Mouse (Mus musculus) G1E (cell line): ENCODE data around the gene Mlf2. TPM values are rescaled to one million over a fixed set of nuclear protein-coding genes. Genes with fewer than 3 reads are reported as not detected.

ENCODE experiments used
- ATAC-seq: 2 replicates; pipeline ENCODE4 v1.8.0; 2016; ENCODE audit warnings: mild to moderate bottlenecking; ENCODE audit not compliant: insufficient number of reproducible peaks, poor library complexity, low FRiP score, severe bottlenecking; ENCODE audit errors: extremely low read depth
- DNase-seq: peaks from one replicate; pipeline ENCODE4 v3.0.0; 2012; ENCODE audit warnings: low spot score
- H3K27me3 ChIP-seq: 2 replicates; pipeline ENCODE4 v1.6.1; 2012; ENCODE audit warnings: mild to moderate bottlenecking, low read length, inconsistent platforms; ENCODE audit not compliant: insufficient read depth
- H3K36me3 ChIP-seq: replicated peaks from 2 replicates; pipeline ENCODE3; 2012; ENCODE audit warnings: mild to moderate bottlenecking, inconsistent platforms
- H3K4me1 ChIP-seq: 2 replicates; pipeline ENCODE4 v1.6.1; 2012; ENCODE audit warnings: low read depth, low read length, inconsistent platforms, mixed read lengths; ENCODE audit not compliant: insufficient read depth
- H3K4me3 ChIP-seq: 2 replicates; pipeline ENCODE4 v1.5.1; 2012; ENCODE audit warnings: low read depth, mild to moderate bottlenecking, inconsistent platforms, low read length, moderate library complexity, mixed read lengths
- H3K9me3 ChIP-seq: replicated peaks from 2 replicates; pipeline ENCODE4 v1.6.1; 2012; ENCODE audit warnings: inconsistent platforms
- CTCF ChIP-seq: IDR thresholded peaks from 2 replicates; pipeline ENCODE4 v1.5.1; 2012; ENCODE audit warnings: low read depth, low read length, inconsistent platforms, mixed read lengths
- GATA1 ChIP-seq: IDR thresholded peaks from 2 replicates; pipeline ENCODE4 v1.6.1; 2012; ENCODE audit warnings: borderline replicate concordance, low read length, inconsistent platforms, mixed read lengths
- GATA2 ChIP-seq: IDR thresholded peaks from 2 replicates; pipeline ENCODE4 v1.6.1; 2012; ENCODE audit warnings: low read depth, low read length, inconsistent platforms, borderline replicate concordance
- POLR2AphosphoS5 ChIP-seq: IDR thresholded peaks from 2 replicates; pipeline ENCODE4 v1.6.1; 2012; ENCODE audit warnings: low read depth, low read length, inconsistent platforms; ENCODE audit not compliant: insufficient replicate concordance
- TAL1 ChIP-seq: conservative IDR thresholded peaks from 2 replicates; pipeline ENCODE4 v1.6.1; 2012; ENCODE audit warnings: low read depth, low read length, inconsistent platforms, mixed read lengths
- polyA plus RNA-seq: library from polyadenylated mRNA; stranded (reverse); fragments of >175 nt; gene quantifications from 2 replicates; pipeline ENCODE4 v1.2.3, GENCODE M21; 2012
- total RNA-seq, 2 experiments: library from RNA; stranded (forward) in 1 of 2; stranded (reverse) in 1 of 2; fragments of 200-1000 nt in 1 of 2; fragments of >200 nt in 1 of 2; fragmentation: Nextera tagmentation in 1 of 2; gene quantifications; 2 replicates each; pipeline ENCODE4 v1.2.3; 2014 to 2017

Mlf2 gene
- total and polyA plus RNA-seq, 3 experiments, result 86.5 to 269 (median 180) TPM

- DNase-seq (no peak), ATAC-seq (no peak)
- Histone ChIP-seq H3K4me3 (no peak overlapping the region), H3K27me3 (peaks cover 7% of the 10 kb centered on the region; the same call in 1 of the 2 replicates), H3K36me3 (peaks cover 14% of the 10 kb centered on the region), H3K9me3 (no peaks in the 10 kb centered on the region), H3K4me1 (peaks cover 5% of the 10 kb centered on the region; the same call in 1 of the 2 replicates)
- no peak for TF ChIP-seq GATA2
- no peak for TF ChIP-seq GATA1
Observed at GRCm38 (mm10) chr6:124943526-124943925, 12.3 kb downstream of the Mlf2 start.

- ATAC-seq, result no peak
- Histone ChIP-seq H3K9me3 (peaks cover 24% of the 10 kb centered on the region), H3K36me3 (peaks cover 66% of the 10 kb centered on the region), H3K4me1 (peaks cover 5% of the 10 kb centered on the region; the same call in 1 of the 2 replicates), H3K27me3 (no peaks in the 10 kb centered on the region), H3K4me3 (no peak overlapping the region)
- DNase-seq, result no peak
- TF ChIP-seq GATA1 (no peak), TAL1 (no peak), CTCF (no peak), GATA2 (no peak), POLR2AphosphoS5 (no peak)
Observed at GRCm38 (mm10) chr6:124953991-124954715, 23.0 kb downstream of the Mlf2 start.

GRCm38 (mm10) chr6:124955212-124955611, 24.0 kb downstream of the Mlf2 start:
- peaks cover 24% of the 10 kb centered on the region for H3K9me3 ChIP-seq
- ATAC-seq (no peak), DNase-seq (no peak)
- H3K27me3 ChIP-seq, result no peaks in the 10 kb centered on the region
- peaks cover 11% of the 10 kb centered on the region; the same call in 1 of the 2 replicates for H3K4me1 ChIP-seq
- no peak overlapping the region for H3K4me3 ChIP-seq
- TF ChIP-seq POLR2AphosphoS5 (no peak), TAL1 (no peak), CTCF (no peak)
- H3K36me3 ChIP-seq, result peaks cover 76% of the 10 kb centered on the region

- TF ChIP-seq TAL1, result no peak
- H3K27me3 ChIP-seq, result no peaks in the 10 kb centered on the region
- H3K9me3 ChIP-seq, result peaks cover 9% of the 10 kb centered on the region; the same call in 1 of the 2 replicates
- H3K4me3 ChIP-seq, result no peak overlapping the region
- no peak for DNase-seq
- peaks cover 99% of the 10 kb centered on the region for H3K36me3 ChIP-seq
- no peak for ATAC-seq
- peaks cover 34% of the 10 kb centered on the region for H3K4me1 ChIP-seq
Observed at GRCm38 (mm10) chr6:124958127-124958526, 26.9 kb downstream of the Mlf2 start.

GRCm38 (mm10) chr6:124959960-124960359, 28.8 kb downstream of the Mlf2 start:
- Histone ChIP-seq H3K9me3 (no peaks in the 10 kb centered on the region), H3K27me3 (no peaks in the 10 kb centered on the region), H3K4me3 (no peak overlapping the region), H3K36me3 (peaks cover 89% of the 10 kb centered on the region), H3K4me1 (peaks cover 47% of the 10 kb centered on the region)
- no peak for DNase-seq
- TF ChIP-seq TAL1 (no peak), CTCF (no peak), GATA2 (no peak), GATA1 (no peak), POLR2AphosphoS5 (no peak)
- no peak for ATAC-seq

GRCm38 (mm10) chr6:124961021-124961420, 29.8 kb downstream of the Mlf2 start:
- Histone ChIP-seq H3K4me3 (no peak overlapping the region), H3K9me3 (no peaks in the 10 kb centered on the region), H3K27me3 (no peaks in the 10 kb centered on the region), H3K4me1 (peaks cover 49% of the 10 kb centered on the region), H3K36me3 (peaks cover 79% of the 10 kb centered on the region)
- no peak for TF ChIP-seq GATA1
- TF ChIP-seq POLR2AphosphoS5, result no peak
- TF ChIP-seq GATA2, result no peak
- TF ChIP-seq TAL1, result no peak
- no peak for TF ChIP-seq CTCF
- ATAC-seq, result no peak
- DNase-seq, result no peak
